Mouse (Mus musculus) embryonic facial prominence, embryonic 11.5 days (tissue): ENCODE data around the gene Slc2a5. TPM values are rescaled to one million over a fixed set of nuclear protein-coding genes. Genes with fewer than 3 reads are reported as not detected.

Experiments
- ATAC-seq: fragments of 200-750 bp; cut with Nextera tagmentation; replicated peaks from 2 replicates; pipeline ENCODE4 v1.8.0; 2017; ENCODE audit warnings: low read depth; ENCODE audit not compliant: insufficient number of reproducible peaks, low FRiP score, low TSS enrichment
- DNase-seq: peaks from one replicate; pipeline ENCODE4 v3.0.0-alpha.2; 2015; ENCODE audit warnings: low spot score
- H3K27ac ChIP-seq: fragments of 300-500 bp; sonication (generic); replicated peaks from 2 replicates; pipeline ENCODE4 v1.5.1; 2014; ENCODE audit warnings: mild to moderate bottlenecking, low read depth, low read length, control low read depth
- H3K27me3 ChIP-seq: fragments of 300-500 bp; sonication (generic); 2 replicates; pipeline ENCODE4 v1.6.1; 2014; ENCODE audit warnings: mild to moderate bottlenecking, low read length, moderate library complexity, mixed read lengths; ENCODE audit not compliant: control insufficient read depth, insufficient read depth
- H3K36me3 ChIP-seq: fragments of 300-500 bp; sonication (generic); replicated peaks from 2 replicates; pipeline ENCODE4 v1.6.1; 2014; ENCODE audit warnings: low read depth, mild to moderate bottlenecking, low read length, moderate library complexity, mixed read lengths; ENCODE audit not compliant: control insufficient read depth, insufficient read depth
- H3K4me1 ChIP-seq: fragments of 300-500 bp; sonication (generic); 2 replicates; pipeline ENCODE4 v1.6.1; 2014; ENCODE audit warnings: low read length, mixed read lengths; ENCODE audit not compliant: control insufficient read depth, insufficient read depth
- H3K4me2 ChIP-seq: fragments of 300-500 bp; sonication (generic); 2 replicates; pipeline ENCODE4 v1.6.1; 2014; ENCODE audit warnings: low read depth, mild to moderate bottlenecking, control low read depth, low read length, moderate library complexity
- H3K4me3 ChIP-seq: fragments of 300-500 bp; sonication (generic); 2 replicates; pipeline ENCODE4 v1.5.1; 2014; ENCODE audit warnings: low read depth, low read length, control low read depth
- H3K9ac ChIP-seq: fragments of 300-500 bp; sonication (generic); replicated peaks from 2 replicates; pipeline ENCODE4 v1.6.1; 2014; ENCODE audit warnings: mild to moderate bottlenecking, control low read depth, low read length
- H3K9me3 ChIP-seq: fragments of 300-500 bp; sonication (generic); replicated peaks from 2 replicates; pipeline ENCODE4 v1.6.1; 2016; ENCODE audit warnings: mild to moderate bottlenecking, low read length, inconsistent platforms, mixed read lengths; ENCODE audit not compliant: control insufficient read depth
- WGBS: fragments of 180-500 bp; shearing (Covaris S2); extraction: QIAGEN DNeasy Blood & Tissue Kit; methylation state at CpG from one replicate; pipeline ENCODE4 v1.1.7; 2014; 5-methylcytosine and 5-hydroxymethylcytosine counted together
- polyA plus RNA-seq: library from polyadenylated mRNA; unstranded; fragments of >200 nt; fragmentation: Nextera tagmentation; extraction: Ambion mirVana; gene quantifications from 2 replicates; pipeline ENCODE4 v1.2.1, GENCODE M21; 2014

Slc2a5 gene
- polyA plus RNA-seq, 1 experiment from 2014 or later: 0.90 TPM

- no peaks in the 10 kb centered on the region; the same call in 1 of the 2 replicates for H3K9me3 ChIP-seq
- no peaks in the 10 kb centered on the region for H3K4me1 ChIP-seq
- no peak for ATAC-seq
- WGBS: 75% methylated on average over 7 of the region's 7 CpGs
- no peak overlapping the region for H3K4me2 ChIP-seq
- no peak for DNase-seq
- H3K27me3 ChIP-seq: no peaks in the 10 kb centered on the region
- no peak overlapping the region for H3K9ac ChIP-seq
- H3K27ac ChIP-seq: no peak overlapping the region
- H3K36me3 ChIP-seq: no peaks in the 10 kb centered on the region
- no peak overlapping the region for H3K4me3 ChIP-seq
Observed at GRCm38 (mm10) chr4:150151045-150151444, 32.0 kb downstream of the Slc2a5 start.

GRCm38 (mm10) chr4:150152483-150152882, 33.4 kb downstream of the Slc2a5 start:
- no peaks in the 10 kb centered on the region for H3K27me3 ChIP-seq
- H3K9me3 ChIP-seq: no peaks in the 10 kb centered on the region; the same call in 1 of the 2 replicates
- no peak for DNase-seq
- H3K36me3 ChIP-seq: no peaks in the 10 kb centered on the region
- H3K9ac ChIP-seq: no peak overlapping the region
- no peak overlapping the region for H3K4me2 ChIP-seq
- 82% methylated on average over 8 of the region's 8 CpGs for WGBS
- ATAC-seq: no peak
- H3K4me3 ChIP-seq: no peak overlapping the region
- H3K4me1 ChIP-seq: no peaks in the 10 kb centered on the region
- no peak overlapping the region for H3K27ac ChIP-seq

GRCm38 (mm10) chr4:150155301-150155700, 36.2 kb downstream of the Slc2a5 start:
- H3K4me1 ChIP-seq: no peaks in the 10 kb centered on the region
- H3K27me3 ChIP-seq: no peaks in the 10 kb centered on the region
- no peak overlapping the region for H3K9ac ChIP-seq
- ATAC-seq: no peak
- no peak overlapping the region for H3K4me3 ChIP-seq
- H3K27ac ChIP-seq: no peak overlapping the region
- 95% methylated on average over 4 of the region's 4 CpGs for WGBS
- no peak overlapping the region for H3K4me2 ChIP-seq
- no peak for DNase-seq
- no peaks in the 10 kb centered on the region; the same call in 1 of the 2 replicates for H3K9me3 ChIP-seq
- H3K36me3 ChIP-seq: no peaks in the 10 kb centered on the region

DNA sequence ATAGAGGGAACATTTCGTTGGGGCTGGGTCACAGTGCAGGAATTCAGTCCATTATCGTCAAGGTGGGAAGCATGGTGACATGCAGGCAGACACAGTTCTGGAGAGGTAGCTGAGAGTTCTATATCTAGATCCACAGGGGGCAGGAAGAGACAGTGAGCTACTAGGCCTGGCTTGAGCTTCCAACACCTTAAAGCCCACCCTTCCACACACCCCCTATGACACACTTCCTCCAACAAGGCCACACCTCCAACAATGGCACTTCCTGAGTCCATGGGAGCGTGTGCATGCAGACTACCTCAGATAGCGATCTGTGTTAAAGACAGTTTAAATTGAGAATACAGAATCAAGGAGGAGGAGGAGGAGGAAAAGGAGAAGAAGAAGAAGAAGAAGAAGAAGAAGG, 36.6 kb downstream of the Slc2a5 start:
- H3K4me1 ChIP-seq: no peaks in the 10 kb centered on the region
- DNase-seq: no peak
- H3K9ac ChIP-seq: no peak overlapping the region
- H3K4me2 ChIP-seq: no peak overlapping the region
- no peak for ATAC-seq
- H3K9me3 ChIP-seq: no peaks in the 10 kb centered on the region; the same call in 1 of the 2 replicates
- H3K27ac ChIP-seq: no peak overlapping the region
- WGBS: 85% methylated on average over 4 of the region's 4 CpGs
- H3K36me3 ChIP-seq: no peaks in the 10 kb centered on the region
- no peaks in the 10 kb centered on the region for H3K27me3 ChIP-seq
- H3K4me3 ChIP-seq: no peak overlapping the region

GRCm38 (mm10) chr4:150157348-150157882, 38.3 kb downstream of the Slc2a5 start:
- Histone ChIP-seq H3K4me2 (no peak overlapping the region), H3K4me1 (no peaks in the 10 kb centered on the region), H3K4me3 (no peak overlapping the region), H3K27ac (no peak overlapping the region), H3K9ac (no peak overlapping the region), H3K9me3 (no peaks in the 10 kb centered on the region; the same call in 1 of the 2 replicates), H3K27me3 (no peaks in the 10 kb centered on the region), H3K36me3 (no peaks in the 10 kb centered on the region)
- ATAC-seq (no peak), DNase-seq (no peak)
- WGBS: 65% methylated on average over 14 of the region's 14 CpGs

- ATAC-seq (no peak), DNase-seq (no peak)
- Histone ChIP-seq H3K4me3 (no peak overlapping the region), H3K36me3 (no peaks in the 10 kb centered on the region), H3K9me3 (no peaks in the 10 kb centered on the region), H3K27me3 (no peaks in the 10 kb centered on the region), H3K27ac (no peak overlapping the region), H3K4me1 (no peaks in the 10 kb centered on the region), H3K9ac (no peak overlapping the region), H3K4me2 (no peak overlapping the region)
- 82% methylated on average over 2 of the region's 2 CpGs for WGBS
Observed at GRCm38 (mm10) chr4:150159458-150159857, 40.4 kb downstream of the Slc2a5 start.

- WGBS: 74% methylated on average over 13 of the region's 13 CpGs
- H3K27ac ChIP-seq: no peak overlapping the region
- no peaks in the 10 kb centered on the region for H3K27me3 ChIP-seq
- H3K9me3 ChIP-seq: no peaks in the 10 kb centered on the region
- no peak for DNase-seq
- no peaks in the 10 kb centered on the region for H3K4me1 ChIP-seq
- no peak overlapping the region for H3K4me3 ChIP-seq
- H3K36me3 ChIP-seq: no peaks in the 10 kb centered on the region
- no peak overlapping the region for H3K9ac ChIP-seq
- no peak overlapping the region for H3K4me2 ChIP-seq
- no peak for ATAC-seq
Observed at GRCm38 (mm10) chr4:150162561-150163169, 43.6 kb downstream of the Slc2a5 start.

GRCm38 (mm10) chr4:150164875-150165274, 45.8 kb downstream of the Slc2a5 start:
- Histone ChIP-seq H3K4me2 (no peak overlapping the region), H3K9me3 (no peaks in the 10 kb centered on the region), H3K9ac (no peak overlapping the region), H3K36me3 (no peaks in the 10 kb centered on the region), H3K27ac (no peak overlapping the region), H3K27me3 (no peaks in the 10 kb centered on the region), H3K4me3 (no peak overlapping the region), H3K4me1 (no peaks in the 10 kb centered on the region)
- ATAC-seq (no peak), DNase-seq (no peak)
- 32% methylated on average over 13 of the region's 13 CpGs for WGBS
